Mouse (Mus musculus) limb, embryonic 15.5 days (tissue): ENCODE data around the gene Zfp184. TPM values are rescaled to one million over a fixed set of nuclear protein-coding genes. Genes with fewer than 3 reads are reported as not detected.

Experiments
- ATAC-seq: fragments of 200-750 bp; cut with Nextera tagmentation; 2 replicates; pipeline ENCODE4 v1.8.0; 2017; ENCODE audit warnings: low read depth, moderate TSS enrichment; ENCODE audit not compliant: insufficient number of reproducible peaks, low FRiP score, low TSS enrichment
- H3K27ac ChIP-seq: fragments of 300-500 bp; sonication (generic); 2 replicates; pipeline ENCODE4 v1.5.1; 2015; ENCODE audit warnings: moderate library complexity, mild to moderate bottlenecking, inconsistent platforms
- H3K27me3 ChIP-seq: fragments of 300-500 bp; sonication (generic); 2 replicates; pipeline ENCODE4 v1.6.1; 2015; ENCODE audit warnings: inconsistent platforms
- H3K36me3 ChIP-seq: fragments of 300-500 bp; sonication (generic); 2 replicates; pipeline ENCODE4 v1.6.1; 2015; ENCODE audit warnings: inconsistent platforms
- H3K4me1 ChIP-seq: fragments of 300-500 bp; sonication (generic); 2 replicates; pipeline ENCODE4 v1.6.1; 2015; ENCODE audit warnings: inconsistent platforms
- H3K4me2 ChIP-seq: fragments of 300-500 bp; sonication (generic); 2 replicates; pipeline ENCODE4 v1.6.1; 2015; ENCODE audit warnings: mild to moderate bottlenecking, inconsistent platforms
- H3K4me3 ChIP-seq: fragments of 300-500 bp; sonication (generic); 2 replicates; pipeline ENCODE4 v1.5.1; 2015; ENCODE audit warnings: mild to moderate bottlenecking, inconsistent platforms
- H3K9ac ChIP-seq: fragments of 300-500 bp; sonication (generic); 2 replicates; pipeline ENCODE4 v1.6.1; 2015; ENCODE audit warnings: inconsistent platforms
- H3K9me3 ChIP-seq: fragments of 300-500 bp; sonication (generic); 2 replicates; pipeline ENCODE4 v1.6.1; 2016; ENCODE audit warnings: inconsistent platforms
- whole genome bisulfite sequencing: fragments of 180-500 bp; shearing (Covaris S2); methylation state at CpG from one replicate; pipeline ENCODE4 v1.1.7; 2015; 5-methylcytosine and 5-hydroxymethylcytosine counted together
- polyA plus RNA-seq: library from polyadenylated mRNA; unstranded; fragments of >200 nt; fragmentation: Nextera tagmentation; extraction: Ambion mirVana; gene quantifications from 2 replicates; pipeline ENCODE4 v1.2.1, GENCODE M21; 2015

The Zfp184 gene
- polyA plus RNA-seq, 1 experiment from 2014 or later = 8.8 TPM

DNA sequence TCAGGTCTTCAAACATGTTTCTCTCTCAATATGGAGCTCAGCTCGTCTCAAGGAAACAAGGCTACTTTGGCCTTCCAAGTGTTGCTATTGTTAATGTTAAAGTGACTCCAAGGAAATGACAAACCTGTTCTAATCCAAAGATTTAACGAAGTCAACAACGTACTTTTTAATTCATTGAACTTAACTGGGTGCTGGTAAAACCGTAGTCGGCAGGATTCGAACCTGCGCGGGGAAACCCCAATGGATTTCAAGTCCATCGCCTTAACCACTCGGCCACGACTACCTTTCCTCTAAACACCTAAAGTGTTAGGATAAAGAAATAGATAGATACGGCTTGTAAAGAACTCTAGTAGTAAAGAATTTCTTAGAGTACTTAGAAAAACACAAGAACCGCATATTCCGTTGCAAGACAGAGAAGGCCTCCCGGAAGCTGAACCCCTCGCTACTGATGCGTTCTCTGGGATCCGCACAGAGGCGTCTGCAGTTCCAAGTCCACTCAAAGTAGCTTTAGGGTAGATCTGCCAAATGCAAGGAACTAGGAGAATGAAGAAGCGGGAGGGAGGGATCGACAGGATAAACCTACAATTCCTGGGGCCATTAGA is 20.1 kb upstream of the Zfp184 start:
- Histone ChIP-seq H3K4me2 (peak overlapping the region; percentile 14; the same call in 1 of the 2 replicates), H3K27ac (no peak overlapping the region), H3K27me3 (no peaks in the 10 kb centered on the region), H3K36me3 (no peaks in the 10 kb centered on the region), H3K9ac (no peak overlapping the region), H3K9me3 (no peaks in the 10 kb centered on the region), H3K4me3 (peak overlapping the region; percentile 27), H3K4me1 (no peaks in the 10 kb centered on the region)
- 11% methylated on average over 21 of the region's 21 CpGs for WGBS
- ATAC-seq = no peak

DNA sequence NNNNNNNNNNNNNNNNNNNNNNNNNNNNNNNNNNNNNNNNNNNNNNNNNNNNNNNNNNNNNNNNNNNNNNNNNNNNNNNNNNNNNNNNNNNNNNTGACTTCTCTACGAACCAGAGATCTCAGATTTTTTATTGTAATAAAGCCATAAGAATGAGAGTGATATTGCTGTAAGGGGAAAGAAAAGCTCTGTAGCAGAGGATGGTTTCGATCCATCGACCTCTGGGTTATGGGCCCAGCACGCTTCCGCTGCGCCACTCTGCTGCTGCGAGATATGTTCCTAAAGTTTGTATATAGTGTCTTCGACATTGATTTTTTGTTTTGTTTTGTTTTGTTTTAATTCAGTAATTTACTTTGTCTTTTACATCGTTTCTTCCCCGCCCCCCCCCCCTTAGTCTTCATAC is 13.9 kb upstream of the Zfp184 start:
- H3K4me1 ChIP-seq = peaks cover 2% of the 10 kb centered on the region
- no peak overlapping the region for H3K4me2 ChIP-seq
- no peaks in the 10 kb centered on the region for H3K9me3 ChIP-seq
- H3K4me3 ChIP-seq = no peak overlapping the region
- no peak overlapping the region for H3K9ac ChIP-seq
- ATAC-seq = no peak
- no peaks in the 10 kb centered on the region for H3K36me3 ChIP-seq
- H3K27ac ChIP-seq = no peak overlapping the region
- H3K27me3 ChIP-seq = no peaks in the 10 kb centered on the region
- 25% methylated on average over 10 of the region's 10 CpGs for WGBS

GRCm38 (mm10) chr13:21931740-21932139 is 13.2 kb upstream of the Zfp184 start:
- H3K36me3 ChIP-seq = no peaks in the 10 kb centered on the region
- H3K27me3 ChIP-seq = no peaks in the 10 kb centered on the region
- no peak overlapping the region for H3K4me3 ChIP-seq
- no peak overlapping the region for H3K9ac ChIP-seq
- H3K4me1 ChIP-seq = peaks cover 5% of the 10 kb centered on the region
- no peaks in the 10 kb centered on the region for H3K9me3 ChIP-seq
- ATAC-seq = no peak
- 71% methylated on average over 6 of the region's 6 CpGs for WGBS
- no peak overlapping the region for H3K4me2 ChIP-seq
- no peak overlapping the region for H3K27ac ChIP-seq

- no peak overlapping the region for H3K9ac ChIP-seq
- 14% methylated on average over 28 of the region's 28 CpGs for WGBS
- ATAC-seq = no peak
- H3K36me3 ChIP-seq = no peaks in the 10 kb centered on the region
- no peaks in the 10 kb centered on the region for H3K27me3 ChIP-seq
- peak overlapping the region; percentile 19; the same call in 1 of the 2 replicates for H3K4me2 ChIP-seq
- H3K9me3 ChIP-seq = no peaks in the 10 kb centered on the region
- H3K4me3 ChIP-seq = peak overlapping the region; percentile 19; the same call in 1 of the 2 replicates
- H3K27ac ChIP-seq = 0 out of 2 replicates have a peak overlapping the region, but pooled peaks have one; percentile 23
- peaks cover 5% of the 10 kb centered on the region for H3K4me1 ChIP-seq
Measured at GRCm38 (mm10) chr13:21933626-21934548, 11.0 kb upstream of the Zfp184 start.

DNA sequence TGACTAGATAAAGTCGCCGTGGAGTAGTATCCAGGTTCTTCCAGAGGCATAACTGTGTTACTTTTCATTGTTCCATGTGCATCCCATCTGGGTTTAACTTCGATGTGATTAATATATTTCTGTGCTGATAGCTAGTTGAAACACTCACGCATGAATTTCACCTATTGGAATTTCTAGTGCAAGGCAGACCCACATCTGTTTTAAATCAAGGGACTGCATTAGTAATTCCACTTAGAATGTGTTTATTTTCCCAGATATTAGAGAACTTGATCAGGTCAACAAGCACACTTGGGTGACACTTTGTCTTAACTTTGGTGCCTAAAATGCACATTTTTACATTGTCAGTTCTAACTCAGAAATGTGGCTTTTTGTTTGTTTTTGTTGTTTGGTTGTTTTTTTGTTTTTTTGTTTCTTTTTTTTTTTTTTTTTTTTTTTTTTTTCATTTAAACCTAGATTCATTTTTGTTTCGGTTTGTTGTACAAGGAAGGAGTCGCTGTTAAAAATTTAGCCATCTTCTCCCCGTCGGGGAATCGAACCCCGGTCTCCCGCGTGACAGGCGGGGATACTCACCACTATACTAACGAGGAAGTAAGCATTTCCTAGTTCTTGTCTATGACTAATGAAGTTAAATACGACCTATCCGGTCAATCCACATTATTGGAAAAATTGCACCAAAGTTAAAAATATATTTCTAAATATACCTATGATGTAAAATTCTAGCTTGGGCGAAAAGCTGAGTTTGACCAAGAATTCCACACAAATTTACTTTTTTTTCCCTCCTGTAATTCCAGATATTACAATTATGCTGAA is 9.7 kb upstream of the Zfp184 start:
- H3K4me3 ChIP-seq = no peak overlapping the region
- ATAC-seq = no peak

GRCm38 (mm10) chr13:21935833-21936232 is 9.1 kb upstream of the Zfp184 start:
- Histone ChIP-seq H3K36me3 (no peaks in the 10 kb centered on the region), H3K27me3 (no peaks in the 10 kb centered on the region), H3K4me3 (peak overlapping the region; percentile 25; the same call in 1 of the 2 replicates), H3K9ac (no peak overlapping the region), H3K9me3 (no peaks in the 10 kb centered on the region), H3K4me2 (peak overlapping the region; percentile 24; the same call in 1 of the 2 replicates), H3K4me1 (peaks cover 5% of the 10 kb centered on the region), H3K27ac (no peak overlapping the region)
- WGBS = 5% methylated on average over 7 of the region's 7 CpGs
- ATAC-seq = no peak

More for the DNA sequence above, 9.7 kb upstream of the Zfp184 start:
- no peak overlapping the region for H3K27ac ChIP-seq
- H3K9me3 ChIP-seq = no peaks in the 10 kb centered on the region
- no peaks in the 10 kb centered on the region for H3K27me3 ChIP-seq
- no peak overlapping the region for H3K4me2 ChIP-seq
- WGBS = 10% methylated on average over 17 of the region's 17 CpGs
- H3K36me3 ChIP-seq = no peaks in the 10 kb centered on the region
- H3K9ac ChIP-seq = no peak overlapping the region
- H3K4me1 ChIP-seq = peaks cover 5% of the 10 kb centered on the region

- Histone ChIP-seq H3K9me3 (no peaks in the 10 kb centered on the region), H3K4me2 (peak overlapping the region; percentile 26; the same call in 1 of the 2 replicates), H3K36me3 (no peaks in the 10 kb centered on the region), H3K27ac (no peak overlapping the region), H3K4me1 (peaks cover 5% of the 10 kb centered on the region), H3K27me3 (no peaks in the 10 kb centered on the region), H3K4me3 (peak overlapping the region; percentile 25; the same call in 1 of the 2 replicates), H3K9ac (no peak overlapping the region)
- WGBS = 9% methylated on average over 17 of the region's 17 CpGs
- no peak for ATAC-seq
Measured at GRCm38 (mm10) chr13:21936968-21937367, 7.9 kb upstream of the Zfp184 start.

GRCm38 (mm10) chr13:21940213-21940612 is 4.7 kb upstream of the Zfp184 start:
- Histone ChIP-seq H3K4me3 (peak overlapping the region; percentile 46), H3K4me1 (peaks cover 5% of the 10 kb centered on the region; the same call in 1 of the 2 replicates), H3K9me3 (no peaks in the 10 kb centered on the region), H3K4me2 (peak overlapping the region; percentile 51), H3K36me3 (no peaks in the 10 kb centered on the region), H3K27me3 (no peaks in the 10 kb centered on the region), H3K9ac (peak overlapping the region; percentile 17; the same call in 1 of the 2 replicates), H3K27ac (peak overlapping the region; percentile 72)
- ATAC-seq = peak; percentile 80
- under 1% methylated on average over 19 of the region's 19 CpGs for WGBS

DNA sequence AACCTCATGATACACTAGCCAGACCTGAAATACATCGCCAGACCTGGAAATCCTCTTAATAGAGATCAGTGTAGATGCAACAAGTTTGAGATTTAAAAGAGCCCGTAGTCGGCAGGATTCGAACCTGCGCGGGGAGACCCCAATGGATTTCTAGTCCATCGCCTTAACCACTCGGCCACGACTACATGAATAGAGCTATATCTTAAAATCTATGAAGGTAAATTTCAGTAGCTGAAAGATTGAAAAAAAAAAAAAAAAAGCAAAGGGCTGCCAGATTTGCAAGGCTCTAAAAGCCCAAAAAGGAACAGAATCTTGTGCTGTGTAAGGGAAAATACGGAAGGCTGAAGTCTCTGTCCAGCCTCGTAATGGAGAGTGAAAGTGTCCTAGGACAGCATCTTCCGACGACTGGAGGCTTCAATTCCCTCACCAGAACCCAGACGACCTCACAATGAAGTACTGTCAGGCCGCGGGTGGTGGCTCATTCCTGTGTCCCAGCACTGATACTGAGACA is 4.0 kb upstream of the Zfp184 start:
- ATAC-seq = peak; percentile 58; the same call in 1 of the 2 replicates
- Histone ChIP-seq H3K27ac (peak overlapping the region; percentile 72), H3K9ac (peak overlapping the region; percentile 17; the same call in 1 of the 2 replicates), H3K4me1 (peaks cover 3% of the 10 kb centered on the region; the same call in 1 of the 2 replicates), H3K36me3 (no peaks in the 10 kb centered on the region), H3K9me3 (no peaks in the 10 kb centered on the region), H3K27me3 (no peaks in the 10 kb centered on the region), H3K4me2 (peak overlapping the region; percentile 51), H3K4me3 (peak overlapping the region; percentile 46)
- WGBS = under 1% methylated on average over 16 of the region's 16 CpGs

DNA sequence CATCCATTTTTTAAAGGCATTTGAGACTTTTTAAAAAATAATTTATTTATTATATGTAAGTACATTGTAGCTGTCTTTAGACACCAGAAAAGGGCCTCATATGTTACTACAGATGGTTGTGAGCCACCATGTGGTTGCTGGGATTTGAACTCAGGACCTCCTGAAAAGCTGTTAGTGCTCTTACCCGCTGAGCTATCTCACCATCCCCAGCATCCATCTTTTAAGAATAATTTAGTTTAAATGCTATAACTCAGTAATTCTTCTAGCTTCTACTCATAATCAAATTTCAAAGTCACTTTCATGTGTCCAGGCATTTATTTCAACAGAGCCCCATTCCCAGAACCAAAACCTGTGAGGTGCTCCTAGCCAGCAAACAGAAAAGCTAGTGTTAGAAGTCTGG is 1.2 kb upstream of the Zfp184 start:
- Histone ChIP-seq H3K4me1 (peaks cover 8% of the 10 kb centered on the region; the same call in 1 of the 2 replicates), H3K4me2 (no peak overlapping the region), H3K4me3 (no peak overlapping the region), H3K27ac (no peak overlapping the region), H3K9ac (no peak overlapping the region), H3K9me3 (no peaks in the 10 kb centered on the region), H3K27me3 (no peaks in the 10 kb centered on the region), H3K36me3 (no peaks in the 10 kb centered on the region)
- 80% methylated on average over 1 of the region's 1 CpGs for WGBS
- ATAC-seq = no peak

DNA sequence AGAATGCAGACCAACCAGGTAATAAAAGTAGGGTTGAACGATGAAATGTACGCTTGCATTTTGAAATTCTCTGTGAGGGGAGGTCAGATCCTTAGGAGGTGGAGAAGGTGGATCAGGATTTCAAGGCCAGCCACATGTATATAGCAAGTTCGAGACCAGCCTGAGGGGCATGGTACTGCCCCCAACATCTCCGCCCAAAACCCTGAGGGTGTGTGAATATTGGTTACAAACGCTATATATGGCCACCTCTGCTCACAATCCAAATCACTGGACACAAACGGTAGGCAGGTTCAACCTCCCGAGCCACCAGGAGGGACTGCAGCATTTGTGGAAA is 335 bp upstream of the Zfp184 start:
- H3K9me3 ChIP-seq = no peaks in the 10 kb centered on the region
- H3K4me1 ChIP-seq = peaks cover 8% of the 10 kb centered on the region; the same call in 1 of the 2 replicates
- H3K4me3 ChIP-seq = peak overlapping the region; percentile 72
- H3K27me3 ChIP-seq = no peaks in the 10 kb centered on the region
- peaks cover 1% of the 10 kb centered on the region for H3K36me3 ChIP-seq
- peak; percentile 13; the same call in 1 of the 2 replicates for ATAC-seq
- H3K27ac ChIP-seq = peak overlapping the region; percentile 84; the same call in 1 of the 2 replicates
- WGBS = under 1% methylated on average over 7 of the region's 7 CpGs
- H3K9ac ChIP-seq = peak overlapping the region; percentile 15; the same call in 1 of the 2 replicates
- peak overlapping the region; percentile 70 for H3K4me2 ChIP-seq
